Mouse (Mus musculus): ENCODE results near the gene B4galt4. TPM values are rescaled to one million over a fixed set of nuclear protein-coding genes. Genes with fewer than 3 reads are reported as not detected.
A peak's percentile ranks its signal among the peaks of the same experiment; 100 is the strongest.

The B4galt4 gene
- polyA plus RNA-seq, 1 experiment from 2014 or later = 37.4 TPM

GRCm38 (mm10) chr16:38729610-38730288 is 12.3 kb upstream of the B4galt4 start:
- H3K9ac ChIP-seq = peak overlapping the region; percentile 19; the same call in 1 of the 2 replicates
- H3K27me3 ChIP-seq = no peaks in the 10 kb centered on the region
- WGBS = 23% methylated on average over 15 of the region's 15 CpGs
- peak; percentile 85; the same call in 1 of the 2 replicates for ATAC-seq (ENCODE audit: borderline replicate concordance, extremely low read depth, low FRiP score, low TSS enrichment)
- peak overlapping the region; percentile 26 for H3K4me3 ChIP-seq
- peak overlapping the region; percentile 64 for H3K27ac ChIP-seq
- H3K4me1 ChIP-seq = peaks cover 8% of the 10 kb centered on the region; the same call in 1 of the 2 replicates
- no peaks in the 10 kb centered on the region for H3K9me3 ChIP-seq
- H3K4me2 ChIP-seq = peak overlapping the region; percentile 64
- H3K36me3 ChIP-seq = no peaks in the 10 kb centered on the region

GRCm38 (mm10) chr16:38730921-38731320 is 11.1 kb upstream of the B4galt4 start:
- WGBS = 37% methylated on average over 8 of the region's 8 CpGs
- H3K4me3 ChIP-seq = no peak overlapping the region
- no peaks in the 10 kb centered on the region for H3K9me3 ChIP-seq
- H3K36me3 ChIP-seq = no peaks in the 10 kb centered on the region
- H3K4me1 ChIP-seq = peaks cover 8% of the 10 kb centered on the region; the same call in 1 of the 2 replicates
- H3K4me2 ChIP-seq = peak overlapping the region; percentile 64; the same call in 1 of the 2 replicates
- H3K27me3 ChIP-seq = no peaks in the 10 kb centered on the region
- no peak for ATAC-seq (ENCODE audit: borderline replicate concordance, extremely low read depth, low FRiP score, low TSS enrichment)
- no peak overlapping the region for H3K27ac ChIP-seq
- no peak overlapping the region for H3K9ac ChIP-seq

- no peaks in the 10 kb centered on the region for H3K36me3 ChIP-seq
- 75% methylated on average over 13 of the region's 13 CpGs for WGBS
- H3K4me1 ChIP-seq = peaks cover 11% of the 10 kb centered on the region
- peak overlapping the region; percentile 90 for H3K4me3 ChIP-seq
- H3K27me3 ChIP-seq = no peaks in the 10 kb centered on the region
- no peaks in the 10 kb centered on the region for H3K9me3 ChIP-seq
- H3K9ac ChIP-seq = no peak overlapping the region; the same call in 1 of the 2 replicates
- ATAC-seq (ENCODE audit: borderline replicate concordance, extremely low read depth, low FRiP score, low TSS enrichment) = no peak
- H3K27ac ChIP-seq = no peak overlapping the region
- H3K4me2 ChIP-seq = peak overlapping the region; percentile 78
Observed at GRCm38 (mm10) chr16:38741204-38741903, 710 bp upstream of the B4galt4 start.

GRCm38 (mm10) chr16:38742659-38743131 is 631 bp downstream of the B4galt4 start:
- Histone ChIP-seq H3K4me3 (peak overlapping the region; percentile 90), H3K9ac (peak overlapping the region; percentile 87)

GRCm38 (mm10) chr16:38743941-38744673 is 2.0 kb downstream of the B4galt4 start:
- Histone ChIP-seq H3K27ac (no peak overlapping the region), H3K27me3 (no peaks in the 10 kb centered on the region), H3K4me3 (no peak overlapping the region), H3K9ac (no peak overlapping the region), H3K36me3 (no peaks in the 10 kb centered on the region), H3K4me2 (no peak overlapping the region), H3K4me1 (peaks cover 11% of the 10 kb centered on the region), H3K9me3 (no peaks in the 10 kb centered on the region)
- no peak for ATAC-seq (ENCODE audit: borderline replicate concordance, extremely low read depth, low FRiP score, low TSS enrichment)
- WGBS = 82% methylated on average over 10 of the region's 10 CpGs

More at GRCm38 (mm10) chr16:38742659-38743131, 631 bp downstream of the B4galt4 start:
- Histone ChIP-seq H3K4me1 (peaks cover 11% of the 10 kb centered on the region), H3K9me3 (no peaks in the 10 kb centered on the region), H3K27me3 (no peaks in the 10 kb centered on the region), H3K27ac (peak overlapping the region; percentile 79), H3K4me2 (peak overlapping the region; percentile 78), H3K36me3 (no peaks in the 10 kb centered on the region)
- under 1% methylated on average over 13 of the region's 13 CpGs for WGBS
- ATAC-seq (ENCODE audit: borderline replicate concordance, extremely low read depth, low FRiP score, low TSS enrichment) = peak; percentile 29; the same call in 1 of the 2 replicates

- Histone ChIP-seq H3K4me1 (peaks cover 10% of the 10 kb centered on the region), H3K27me3 (no peaks in the 10 kb centered on the region), H3K9me3 (no peaks in the 10 kb centered on the region), H3K27ac (no peak overlapping the region), H3K9ac (no peak overlapping the region), H3K36me3 (peaks cover 6% of the 10 kb centered on the region; the same call in 1 of the 2 replicates), H3K4me2 (no peak overlapping the region), H3K4me3 (no peak overlapping the region)
- ATAC-seq (ENCODE audit: borderline replicate concordance, extremely low read depth, low FRiP score, low TSS enrichment) = no peak
- whole genome bisulfite sequencing = 56% methylated on average over 6 of the region's 6 CpGs
Observed at GRCm38 (mm10) chr16:38750803-38751202, 8.7 kb downstream of the B4galt4 start.

- Histone ChIP-seq H3K4me3 (no peak overlapping the region), H3K27ac (no peak overlapping the region), H3K4me1 (peaks cover 21% of the 10 kb centered on the region), H3K27me3 (no peaks in the 10 kb centered on the region), H3K36me3 (peaks cover 13% of the 10 kb centered on the region; the same call in 1 of the 2 replicates), H3K9ac (no peak overlapping the region), H3K9me3 (no peaks in the 10 kb centered on the region), H3K4me2 (no peak overlapping the region)
- WGBS = 56% methylated on average over 11 of the region's 11 CpGs
- ATAC-seq (ENCODE audit: borderline replicate concordance, extremely low read depth, low FRiP score, low TSS enrichment) = no peak
Observed at GRCm38 (mm10) chr16:38753631-38754030, 11.6 kb downstream of the B4galt4 start.

GRCm38 (mm10) chr16:38755452-38756176 is 13.6 kb downstream of the B4galt4 start:
- no peak overlapping the region for H3K9ac ChIP-seq
- ATAC-seq (ENCODE audit: borderline replicate concordance, extremely low read depth, low FRiP score, low TSS enrichment) = peak; percentile 28; the same call in 1 of the 2 replicates
- H3K4me2 ChIP-seq = peak overlapping the region; percentile 16; the same call in 1 of the 2 replicates
- H3K4me3 ChIP-seq = no peak overlapping the region
- 39% methylated on average over 7 of the region's 7 CpGs for WGBS
- H3K36me3 ChIP-seq = peaks cover 13% of the 10 kb centered on the region; the same call in 1 of the 2 replicates
- peak overlapping the region; percentile 63 for H3K27ac ChIP-seq
- H3K9me3 ChIP-seq = no peaks in the 10 kb centered on the region
- H3K4me1 ChIP-seq = peaks cover 21% of the 10 kb centered on the region
- H3K27me3 ChIP-seq = no peaks in the 10 kb centered on the region

- 19% methylated on average over 5 of the region's 5 CpGs for WGBS
- H3K9me3 ChIP-seq = no peaks in the 10 kb centered on the region
- no peaks in the 10 kb centered on the region for H3K27me3 ChIP-seq
- ATAC-seq (ENCODE audit: borderline replicate concordance, extremely low read depth, low FRiP score, low TSS enrichment) = peak; percentile 71; the same call in 1 of the 2 replicates
- H3K4me3 ChIP-seq = no peak overlapping the region
- no peak overlapping the region for H3K9ac ChIP-seq
- peaks cover 13% of the 10 kb centered on the region; the same call in 1 of the 2 replicates for H3K36me3 ChIP-seq
- no peak overlapping the region for H3K4me2 ChIP-seq
- peak overlapping the region; percentile 63 for H3K27ac ChIP-seq
- peaks cover 21% of the 10 kb centered on the region for H3K4me1 ChIP-seq
Observed at GRCm38 (mm10) chr16:38756177-38756503, 14.1 kb downstream of the B4galt4 start.

- H3K9ac ChIP-seq = no peak overlapping the region
- ATAC-seq (ENCODE audit: borderline replicate concordance, extremely low read depth, low FRiP score, low TSS enrichment) = no peak
- no peaks in the 10 kb centered on the region for H3K27me3 ChIP-seq
- peaks cover 13% of the 10 kb centered on the region; the same call in 1 of the 2 replicates for H3K36me3 ChIP-seq
- no peak overlapping the region for H3K4me3 ChIP-seq
- H3K4me2 ChIP-seq = no peak overlapping the region
- H3K9me3 ChIP-seq = no peaks in the 10 kb centered on the region
- H3K27ac ChIP-seq = peak overlapping the region; percentile 63
- peaks cover 21% of the 10 kb centered on the region for H3K4me1 ChIP-seq
- WGBS = 43% methylated on average over 4 of the region's 4 CpGs
Observed at GRCm38 (mm10) chr16:38756572-38756971, 14.5 kb downstream of the B4galt4 start.

GRCm38 (mm10) chr16:38757626-38758025 is 15.6 kb downstream of the B4galt4 start:
- Histone ChIP-seq H3K9me3 (no peaks in the 10 kb centered on the region), H3K4me3 (no peak overlapping the region), H3K27me3 (no peaks in the 10 kb centered on the region), H3K9ac (no peak overlapping the region), H3K4me1 (peaks cover 25% of the 10 kb centered on the region), H3K36me3 (peaks cover 12% of the 10 kb centered on the region; the same call in 1 of the 2 replicates), H3K27ac (no peak overlapping the region), H3K4me2 (no peak overlapping the region)
- ATAC-seq (ENCODE audit: borderline replicate concordance, extremely low read depth, low FRiP score, low TSS enrichment) = no peak
- 94% methylated on average over 19 of the region's 19 CpGs for WGBS

Data from lung, embryonic 15.5 days (tissue).